In genomic region chr6:144814931-144815364, GRCm38 (mm10) we compare ENCODE assay signal across 7 mouse cellular contexts. TPM values are rescaled to one million over a fixed set of nuclear protein-coding genes. Genes with fewer than 3 reads are reported as not detected.
DNase-seq lines count a peak whose midpoint lies in the region; ATAC-seq and TF ChIP-seq lines count a peak whose summit lies in the region.

No protein-coding gene starts in this region.

- no peaks in the 10 kb centered on the region for H3K36me3 ChIP-seq in forebrain, embryonic 15.5 days
- H3K36me3 ChIP-seq in intestine, embryonic 16.5 days (ENCODE audit: control insufficient read depth, insufficient read depth, low read length), result no peaks in the 10 kb centered on the region
- no peaks in the 10 kb centered on the region for H3K36me3 ChIP-seq in midbrain, postnatal 0 days (ENCODE audit: insufficient read depth, low read length)

- no peaks in the 10 kb centered on the region for H3K9me3 ChIP-seq in forebrain, embryonic 15.5 days
- H3K9me3 ChIP-seq in intestine, embryonic 16.5 days (ENCODE audit: control insufficient read depth, low read length), result no peaks in the 10 kb centered on the region
- no peaks in the 10 kb centered on the region for H3K9me3 ChIP-seq in midbrain, postnatal 0 days (ENCODE audit: low read length)

- H3K27ac ChIP-seq in forebrain, embryonic 15.5 days (replicated peaks), result no peak overlapping the region
- H3K27ac ChIP-seq in intestine, embryonic 16.5 days (ENCODE audit: low read length), result no peak overlapping the region
- H3K27ac ChIP-seq in midbrain, postnatal 0 days (ENCODE audit: low read depth, low read length), result no peak overlapping the region

- no peak overlapping the region for H3K4me3 ChIP-seq in forebrain, embryonic 15.5 days
- H3K4me3 ChIP-seq in intestine, embryonic 16.5 days (ENCODE audit: low read length), result no peak overlapping the region
- H3K4me3 ChIP-seq in midbrain, postnatal 0 days (ENCODE audit: low read depth, low read length), result no peak overlapping the region

- peak; percentile 87 for TF ChIP-seq CTCF in midbrain, postnatal 0 days (IDR thresholded peaks at IDR 0.05)

- intact Hi-C loops in left cerebral cortex, postnatal 14 days (cut with DNase I), result no loop called here

- no peak overlapping the region for H3K9ac ChIP-seq in forebrain, embryonic 15.5 days (replicated peaks)
- H3K9ac ChIP-seq in intestine, embryonic 16.5 days (ENCODE audit: low read depth, low read length), result no peak overlapping the region
- H3K9ac ChIP-seq in midbrain, postnatal 0 days (replicated peaks; ENCODE audit: low read length, poor library complexity, severe bottlenecking), result no peak overlapping the region

- H3K4me2 ChIP-seq in forebrain, embryonic 15.5 days (replicated peaks), result no peak overlapping the region; the same call in 1 of the 2 replicates
- H3K4me2 ChIP-seq in intestine, embryonic 16.5 days (ENCODE audit: low read depth, low read length), result no peak overlapping the region
- H3K4me2 ChIP-seq in midbrain, postnatal 0 days (ENCODE audit: low read depth, low read length, poor library complexity, severe bottlenecking), result 0 out of 2 replicates have a peak overlapping the region, but pooled peaks have one; percentile 3

- ATAC-seq in forebrain, embryonic 15.5 days (replicated peaks), result peak; percentile 71
- ATAC-seq in intestine, embryonic 16.5 days, result peak; percentile 46
- ATAC-seq in midbrain, postnatal 0 days (ENCODE audit: low FRiP score), result 0 out of 2 replicates have a peak, but pooled peaks have one; percentile 41

- no peaks in the 10 kb centered on the region for H3K27me3 ChIP-seq in forebrain, embryonic 15.5 days
- H3K27me3 ChIP-seq in intestine, embryonic 16.5 days (replicated peaks; ENCODE audit: control insufficient read depth, insufficient read depth, low read length), result no peaks in the 10 kb centered on the region
- no peaks in the 10 kb centered on the region for H3K27me3 ChIP-seq in midbrain, postnatal 0 days (ENCODE audit: insufficient read depth, low read length)

- peaks cover 14% of the 10 kb centered on the region; the same call in 1 of the 2 replicates for H3K4me1 ChIP-seq in forebrain, embryonic 15.5 days
- H3K4me1 ChIP-seq in intestine, embryonic 16.5 days (ENCODE audit: control insufficient read depth, insufficient read depth, low read length), result no peaks in the 10 kb centered on the region
- H3K4me1 ChIP-seq in midbrain, postnatal 0 days (ENCODE audit: insufficient read depth, low read length), result no peaks in the 10 kb centered on the region

- under 1% methylated on average over 6 of the region's 6 CpGs for WGBS in forebrain, embryonic 15.5 days
- WGBS in intestine, embryonic 16.5 days, result 7% methylated on average over 6 of the region's 6 CpGs
- WGBS in midbrain, postnatal 0 days, result 7% methylated on average over 6 of the region's 6 CpGs

- peak; percentile 26 for DNase-seq in MN1 (ENCODE audit: low spot score)
- DNase-seq in adrenal gland, postnatal 14 days, result peak; percentile 53
- DNase-seq in left cerebral cortex, postnatal 14 days (ENCODE audit: low spot score in 2 of 2), result peak; percentile 73 to 78
- DNase-seq in midbrain, postnatal 0 days (ENCODE audit: low spot score), result peak; percentile 86
- no peak for DNase-seq in spleen, postnatal 10 days (ENCODE audit: low spot score in 2 of 2)

RNA-seq across cellular contexts. Expression of gene Sox5, which starts 33.2 kb away (rescaled TPM):
- total RNA-seq in adrenal gland, postnatal 14 days (2021), result 11.5 and 18.5 TPM in 2 replicates
- 239 and 259 TPM in 2 replicates for polyA plus RNA-seq in forebrain, embryonic 15.5 days (2015; fragmentation: Nextera tagmentation; extraction: Ambion mirVana)
- polyA plus RNA-seq in intestine, embryonic 16.5 days (2015; fragmentation: Nextera tagmentation; extraction: Ambion mirVana), result 11.8 and 14.3 TPM in 2 replicates
- 10 to 100 TPM; 63.8 to 68.3 TPM for total RNA-seq in left cerebral cortex, postnatal 14 days (2021)
- 11.3 and 17.7 TPM in 2 replicates for total RNA-seq in midbrain, postnatal 0 days (2014; rRNA removed)
- 25.0 and 25.3 TPM in 2 replicates for polyA plus RNA-seq in midbrain, postnatal 0 days (2015; fragmentation: Nextera tagmentation; extraction: Ambion mirVana)

Comparison
In these comparisons a context has a peak if more than half of its experiments do, and no peak if none do; other contexts are left out.
1. DNase-seq: peak in MN1 (single experiment), adrenal gland, postnatal 14 days (single experiment), left cerebral cortex, postnatal 14 days (2 of 2) and midbrain, postnatal 0 days (single experiment); none in spleen, postnatal 10 days (0 of 2).
2. Peak in every context shown above with its lines, with median percentiles within 50 percentile points of each other: ATAC-seq.